Mouse (Mus musculus) embryonic facial prominence, embryonic 10.5 days (tissue): ENCODE measurements around the gene Tenm2. TPM values are rescaled to one million over a fixed set of nuclear protein-coding genes. Genes with fewer than 3 reads are reported as not detected.

ENCODE experiments used
- DNase-seq: peaks from one replicate; pipeline ENCODE4 v3.0.0-alpha.2; 2017; ENCODE audit warnings: low spot score
- H3K27ac ChIP-seq: fragments of 300-500 bp; sonication (generic); replicated peaks from 2 replicates; pipeline ENCODE4 v1.5.1; 2016; ENCODE audit warnings: mild to moderate bottlenecking
- H3K27me3 ChIP-seq: fragments of 300-500 bp; sonication (generic); replicated peaks from 2 replicates; pipeline ENCODE4 v1.6.1; 2016; ENCODE audit warnings: low read depth, mild to moderate bottlenecking; ENCODE audit not compliant: poor library complexity, severe bottlenecking
- H3K36me3 ChIP-seq: fragments of 300-500 bp; sonication (generic); replicated peaks from 2 replicates; pipeline ENCODE4 v1.6.1; 2016; ENCODE audit warnings: mild to moderate bottlenecking, moderate library complexity
- H3K4me1 ChIP-seq: fragments of 300-500 bp; sonication (generic); 2 replicates; pipeline ENCODE4 v1.6.1; 2016
- H3K4me3 ChIP-seq: fragments of 300-500 bp; sonication (generic); 2 replicates; pipeline ENCODE4 v1.5.1; 2016; ENCODE audit warnings: mild to moderate bottlenecking, moderate library complexity
- H3K9me3 ChIP-seq: fragments of 300-500 bp; sonication (generic); 2 replicates; pipeline ENCODE4 v1.6.1; 2016; ENCODE audit warnings: mild to moderate bottlenecking
- WGBS: fragments of 180-500 bp; shearing (Covaris S2); methylation state at CpG from one replicate; pipeline ENCODE4 v1.1.7; 2016; 5-methylcytosine and 5-hydroxymethylcytosine counted together
- polyA plus RNA-seq: library from polyadenylated mRNA; unstranded; fragments of >200 nt; fragmentation: Nextera tagmentation; extraction: Ambion mirVana; gene quantifications from 2 replicates; pipeline ENCODE4 v1.2.1, GENCODE M21; 2016

Gene Tenm2
- polyA plus RNA-seq, 1 experiment from 2014 or later: 1.8 TPM

DNA sequence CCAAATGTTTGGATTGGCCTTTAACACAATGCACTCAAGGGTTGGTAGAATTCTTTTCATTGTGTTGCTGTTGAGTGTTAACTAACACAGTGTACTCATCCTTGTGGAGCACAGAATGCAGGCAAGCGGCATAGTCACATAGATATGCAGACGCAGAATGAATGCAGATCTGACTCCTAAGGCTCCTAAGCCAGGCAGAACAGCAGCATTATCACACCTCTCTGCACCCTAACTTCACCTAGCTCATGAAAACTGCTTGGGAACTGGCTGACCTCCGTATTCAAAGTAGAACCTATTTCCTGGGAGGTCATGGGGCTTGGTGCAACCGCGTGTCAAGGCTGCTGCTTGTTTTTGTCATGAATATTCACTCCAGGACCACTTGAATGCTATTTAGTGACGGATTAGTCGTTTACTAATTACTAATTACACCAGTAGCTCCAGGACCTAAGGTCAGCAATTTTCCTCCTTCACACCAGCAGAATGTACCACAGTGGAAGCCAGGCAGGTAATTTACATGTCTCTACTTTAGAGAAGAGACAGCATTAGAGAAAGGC is 295.1 kb downstream of the Tenm2 start:
- H3K27me3 ChIP-seq: no peaks in the 10 kb centered on the region
- 27% methylated on average over 7 of the region's 7 CpGs for WGBS
- no peak overlapping the region for H3K27ac ChIP-seq
- no peak overlapping the region for H3K4me3 ChIP-seq
- no peaks in the 10 kb centered on the region for H3K9me3 ChIP-seq
- DNase-seq: no peak
- no peaks in the 10 kb centered on the region for H3K36me3 ChIP-seq
- peaks cover 8% of the 10 kb centered on the region for H3K4me1 ChIP-seq

DNA sequence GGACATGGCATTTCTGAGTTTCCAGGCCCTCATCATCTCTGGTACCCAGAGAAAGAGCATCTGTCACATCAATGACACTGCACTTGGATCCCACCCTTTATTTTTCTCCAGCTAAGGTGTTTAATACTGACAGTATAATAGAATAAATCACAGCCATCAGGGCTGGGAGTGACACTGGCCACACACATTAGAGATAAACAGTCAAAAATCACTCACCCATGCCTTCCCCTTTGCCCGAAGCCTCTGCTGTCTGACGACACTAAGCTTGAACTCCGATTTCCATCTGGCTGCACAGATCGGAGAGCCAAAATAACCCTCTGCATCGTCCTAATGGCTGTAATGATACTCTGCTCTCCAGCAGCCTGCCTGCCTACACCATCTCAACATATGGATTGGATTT is 305.9 kb downstream of the Tenm2 start:
- Histone ChIP-seq H3K36me3 (no peaks in the 10 kb centered on the region), H3K27me3 (no peaks in the 10 kb centered on the region), H3K27ac (no peak overlapping the region), H3K4me3 (no peak overlapping the region), H3K9me3 (no peaks in the 10 kb centered on the region), H3K4me1 (no peaks in the 10 kb centered on the region)
- 67% methylated on average over 5 of the region's 5 CpGs for WGBS
- no peak for DNase-seq

DNA sequence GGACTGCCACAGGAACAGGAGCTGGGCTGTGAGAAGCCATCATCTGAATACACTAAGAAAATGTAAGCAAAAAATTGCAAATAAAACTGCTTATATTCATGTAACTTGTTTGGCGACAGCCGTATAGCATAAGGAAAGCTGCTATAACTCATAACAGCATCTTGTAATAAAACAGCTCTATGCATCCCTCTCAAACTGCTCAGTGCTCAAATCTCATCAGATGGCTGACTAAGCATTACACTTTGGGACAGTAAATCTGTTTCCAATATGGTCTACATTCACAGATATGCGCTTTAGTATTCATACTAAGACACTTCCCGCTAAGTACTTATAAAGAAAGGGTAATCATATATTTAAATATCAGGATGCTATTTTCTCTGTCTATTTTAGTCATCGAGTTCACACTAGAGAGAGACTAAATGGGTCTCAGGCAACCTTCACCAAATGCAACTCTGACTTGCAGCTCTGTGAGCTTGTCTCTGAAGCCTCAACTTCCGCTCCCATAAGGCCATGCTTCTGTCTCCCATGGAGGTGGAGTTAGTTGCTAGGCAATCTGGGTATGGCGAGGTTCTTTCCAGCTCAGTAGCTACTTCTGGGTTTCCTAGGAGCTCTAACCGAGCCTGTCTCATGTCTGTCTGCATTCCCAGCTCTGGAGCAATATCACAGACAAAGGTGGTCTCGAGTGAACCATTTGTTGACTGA is 308.9 kb downstream of the Tenm2 start:
- no peaks in the 10 kb centered on the region for H3K36me3 ChIP-seq
- no peak for DNase-seq
- no peaks in the 10 kb centered on the region for H3K27me3 ChIP-seq
- H3K27ac ChIP-seq: no peak overlapping the region
- H3K4me1 ChIP-seq: no peaks in the 10 kb centered on the region
- 86% methylated on average over 9 of the region's 9 CpGs for WGBS
- H3K4me3 ChIP-seq: no peak overlapping the region
- H3K9me3 ChIP-seq: no peaks in the 10 kb centered on the region

DNA sequence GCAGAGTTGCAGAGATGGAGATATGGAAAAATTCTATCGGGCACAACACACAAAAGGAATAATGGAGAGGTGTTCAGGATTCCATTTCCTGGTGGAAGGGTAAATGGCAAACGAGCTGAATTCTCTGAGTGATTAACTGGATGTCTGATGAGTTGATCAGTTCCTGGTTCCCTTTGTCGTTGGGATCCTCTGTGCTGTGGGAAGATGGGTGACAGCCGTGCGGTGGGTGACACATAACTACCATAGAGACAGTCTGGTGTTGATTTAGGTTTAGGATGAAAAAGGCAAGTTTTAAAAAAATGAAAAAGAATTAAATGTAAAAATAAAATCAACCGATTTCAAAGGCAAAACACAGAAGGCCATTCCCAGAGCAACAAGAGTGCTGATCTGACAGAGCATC is 316.5 kb downstream of the Tenm2 start:
- Histone ChIP-seq H3K9me3 (no peaks in the 10 kb centered on the region), H3K27ac (no peak overlapping the region), H3K4me1 (no peaks in the 10 kb centered on the region), H3K4me3 (no peak overlapping the region), H3K36me3 (no peaks in the 10 kb centered on the region), H3K27me3 (no peaks in the 10 kb centered on the region)
- DNase-seq: no peak
- WGBS: 88% methylated on average over 6 of the region's 6 CpGs

DNA sequence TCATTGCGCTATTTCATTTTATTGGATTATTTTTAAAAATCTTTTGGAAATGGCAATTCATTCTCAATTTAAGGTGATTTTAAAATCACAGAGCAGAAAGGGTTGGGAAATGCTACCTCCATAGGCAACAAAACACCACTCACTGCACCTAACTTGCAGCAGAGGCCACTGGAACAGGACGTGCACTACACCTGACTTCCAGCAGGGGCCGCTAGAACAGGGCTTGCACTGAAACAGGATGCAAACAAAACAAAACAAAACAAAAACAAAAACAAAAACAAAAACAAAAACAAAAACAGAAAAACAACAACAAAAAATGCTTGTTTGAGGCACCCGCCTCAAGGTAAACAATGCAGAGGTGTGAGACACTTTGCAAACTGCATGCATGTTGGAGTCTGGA is 324.4 kb downstream of the Tenm2 start:
- no peaks in the 10 kb centered on the region for H3K27me3 ChIP-seq
- peak; percentile 35 for DNase-seq
- H3K4me3 ChIP-seq: no peak overlapping the region
- no peaks in the 10 kb centered on the region for H3K9me3 ChIP-seq
- H3K4me1 ChIP-seq: no peaks in the 10 kb centered on the region
- no peaks in the 10 kb centered on the region for H3K36me3 ChIP-seq
- 74% methylated on average over 4 of the region's 4 CpGs for whole genome bisulfite sequencing
- no peak overlapping the region for H3K27ac ChIP-seq

DNA sequence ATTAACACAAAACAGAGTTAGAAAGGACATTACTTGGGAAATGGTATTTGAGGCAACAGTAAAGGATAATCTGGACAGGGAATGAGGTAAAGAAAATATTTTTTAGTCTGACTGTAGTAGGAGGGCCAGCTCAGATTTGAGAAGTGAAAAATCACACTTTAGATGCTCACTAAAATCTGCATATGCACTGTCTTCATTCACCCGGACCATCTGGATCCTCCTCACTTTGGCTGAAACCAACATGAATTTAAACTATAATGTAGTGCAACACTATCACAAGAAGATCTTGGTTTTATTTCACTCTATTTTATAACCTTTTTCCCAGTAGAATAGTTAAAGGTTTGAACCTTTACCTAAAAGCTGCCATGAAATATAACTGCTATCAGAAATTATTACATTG is 326.7 kb downstream of the Tenm2 start:
- Histone ChIP-seq H3K4me3 (no peak overlapping the region), H3K9me3 (no peaks in the 10 kb centered on the region), H3K4me1 (no peaks in the 10 kb centered on the region), H3K27ac (no peak overlapping the region), H3K36me3 (no peaks in the 10 kb centered on the region), H3K27me3 (no peaks in the 10 kb centered on the region)
- DNase-seq: no peak
- 88% methylated on average over 1 of the region's 1 CpGs for WGBS

DNA sequence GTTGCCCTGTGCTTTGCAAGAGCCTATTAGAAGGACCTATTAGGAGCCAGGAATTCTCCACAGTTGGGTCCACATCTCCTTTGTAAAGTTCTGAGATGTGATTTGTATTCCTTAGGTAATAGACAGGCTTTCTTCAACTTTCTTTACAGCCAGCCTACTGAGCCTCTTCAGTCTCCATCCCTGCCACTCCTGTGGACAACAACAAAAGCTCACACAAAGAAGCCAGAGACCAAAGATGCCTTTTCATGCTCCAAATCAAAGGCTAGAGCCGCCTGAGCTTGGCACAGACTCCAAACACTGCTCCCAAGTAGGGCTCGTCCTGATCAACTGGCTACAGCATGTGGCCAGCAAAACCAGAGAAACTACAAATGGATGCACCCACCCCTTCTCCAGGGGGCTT is 333.5 kb downstream of the Tenm2 start:
- Histone ChIP-seq H3K4me3 (no peak overlapping the region), H3K4me1 (0 out of 2 replicates have a peak, but pooled peaks cover 3% of the 10 kb centered on the region), H3K36me3 (no peaks in the 10 kb centered on the region), H3K9me3 (no peaks in the 10 kb centered on the region), H3K27me3 (no peaks in the 10 kb centered on the region), H3K27ac (no peak overlapping the region)
- DNase-seq: no peak
- WGBS: 27% methylated on average over 2 of the region's 2 CpGs

DNA sequence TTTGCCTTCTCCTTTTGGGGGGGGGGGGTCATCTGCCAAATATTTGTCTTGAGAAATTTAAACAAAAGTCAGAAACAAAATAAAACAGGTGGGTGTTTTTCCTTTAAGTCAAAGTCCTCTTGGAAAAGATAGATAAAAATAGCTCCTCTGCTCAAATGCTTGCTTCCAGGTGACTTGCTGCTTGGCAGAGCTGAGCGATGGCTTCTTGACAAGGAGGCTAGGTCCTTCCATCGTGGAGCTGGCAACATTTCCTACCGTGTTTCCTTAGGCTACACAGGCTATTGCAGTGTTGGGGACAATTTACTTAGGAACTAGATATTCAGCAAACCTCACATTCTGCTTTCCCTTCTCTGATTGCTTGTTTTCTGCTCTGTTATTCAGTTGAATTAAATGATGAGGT is 342.7 kb downstream of the Tenm2 start:
- whole genome bisulfite sequencing: 86% methylated on average over 3 of the region's 3 CpGs
- no peak overlapping the region for H3K27ac ChIP-seq
- no peak for DNase-seq
- H3K4me3 ChIP-seq: no peak overlapping the region
- H3K36me3 ChIP-seq: no peaks in the 10 kb centered on the region
- no peaks in the 10 kb centered on the region for H3K9me3 ChIP-seq
- no peaks in the 10 kb centered on the region for H3K4me1 ChIP-seq
- no peaks in the 10 kb centered on the region for H3K27me3 ChIP-seq

DNA sequence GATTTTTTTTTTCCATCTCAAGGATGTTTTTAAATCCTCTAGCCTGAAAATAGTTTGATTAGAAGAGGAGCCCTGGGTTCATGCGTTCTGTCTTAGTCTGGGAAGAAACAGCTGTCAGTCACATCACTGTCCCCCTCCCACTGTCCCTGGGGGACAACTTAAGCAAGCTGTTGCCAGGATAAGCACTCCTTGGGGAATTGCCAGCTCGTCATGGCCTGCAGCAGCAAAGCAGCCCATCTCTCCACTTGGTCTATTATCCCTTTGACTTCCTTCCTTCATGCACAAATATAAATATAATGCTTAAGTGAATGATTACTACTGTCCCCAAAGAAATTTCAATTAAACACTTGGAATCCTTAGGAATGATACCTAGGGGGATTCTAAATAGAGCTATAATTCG is 344.7 kb downstream of the Tenm2 start:
- Histone ChIP-seq H3K27ac (no peak overlapping the region), H3K36me3 (no peaks in the 10 kb centered on the region), H3K4me1 (no peaks in the 10 kb centered on the region), H3K9me3 (no peaks in the 10 kb centered on the region), H3K27me3 (no peaks in the 10 kb centered on the region), H3K4me3 (no peak overlapping the region)
- no peak for DNase-seq
- 39% methylated on average over 3 of the region's 3 CpGs for WGBS

DNA sequence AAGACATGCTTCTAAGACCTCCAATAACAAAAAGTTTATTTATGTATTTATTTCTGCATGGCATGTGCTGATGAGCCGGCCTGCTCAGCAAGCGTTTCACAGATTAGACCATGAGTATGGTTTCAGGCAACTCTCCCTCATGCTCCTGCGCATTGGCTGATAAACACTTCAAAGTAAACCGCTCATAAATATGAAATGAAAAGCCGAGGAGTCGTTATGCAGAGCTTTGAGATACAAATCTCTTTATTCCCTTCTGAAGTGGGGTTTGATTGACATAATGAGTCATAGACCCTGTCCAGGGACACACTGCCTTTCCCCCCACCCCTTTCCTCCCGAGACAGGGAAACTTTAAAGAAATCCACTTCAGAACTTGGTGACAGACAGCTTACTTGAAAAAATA is 348.3 kb downstream of the Tenm2 start:
- Histone ChIP-seq H3K27me3 (no peaks in the 10 kb centered on the region), H3K36me3 (no peaks in the 10 kb centered on the region), H3K4me3 (no peak overlapping the region), H3K9me3 (no peaks in the 10 kb centered on the region), H3K4me1 (no peaks in the 10 kb centered on the region), H3K27ac (no peak overlapping the region)
- no peak for DNase-seq
- WGBS: 70% methylated on average over 7 of the region's 7 CpGs

DNA sequence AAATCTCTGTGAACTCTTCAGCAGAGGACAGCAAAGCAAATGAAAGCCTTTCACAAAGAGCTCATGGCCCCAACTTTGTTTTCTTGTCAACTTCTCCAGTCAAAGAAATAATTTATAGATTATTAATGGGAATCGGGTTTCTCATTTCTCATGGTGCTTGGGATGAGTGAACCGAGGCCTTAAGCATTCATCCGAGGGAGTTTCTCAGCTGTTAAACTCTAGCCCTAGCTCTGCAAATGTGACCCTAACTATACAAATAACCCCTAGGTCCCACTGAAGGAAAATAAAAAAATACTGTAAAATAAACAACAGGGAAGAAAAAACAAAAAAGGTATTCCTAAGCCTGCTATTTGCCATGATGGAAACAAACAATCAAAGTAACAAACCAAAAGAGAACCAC is 349.6 kb downstream of the Tenm2 start:
- H3K9me3 ChIP-seq: no peaks in the 10 kb centered on the region
- H3K4me3 ChIP-seq: no peak overlapping the region
- no peak for DNase-seq
- 86% methylated on average over 3 of the region's 3 CpGs for WGBS
- no peaks in the 10 kb centered on the region for H3K4me1 ChIP-seq
- no peaks in the 10 kb centered on the region for H3K27me3 ChIP-seq
- H3K27ac ChIP-seq: no peak overlapping the region
- no peaks in the 10 kb centered on the region for H3K36me3 ChIP-seq

DNA sequence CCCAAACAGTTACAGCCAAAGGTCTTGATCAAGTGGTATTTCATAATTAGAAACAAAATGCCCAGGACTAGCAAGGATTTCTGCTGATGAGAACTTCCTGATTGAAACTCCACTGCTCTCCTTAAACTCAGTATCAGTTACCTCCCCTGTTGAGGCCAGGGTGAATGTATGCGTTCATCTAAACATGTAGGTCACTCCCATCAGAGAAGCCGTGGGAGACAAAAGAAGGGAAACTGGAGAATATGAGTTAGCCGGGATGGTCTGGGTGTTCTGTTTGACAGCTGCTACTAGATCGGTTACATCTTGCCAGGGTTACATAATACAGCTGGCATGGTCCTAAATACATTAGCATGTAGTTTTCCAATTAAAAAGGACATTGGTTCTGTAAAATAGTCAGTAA is 362.8 kb downstream of the Tenm2 start:
- H3K36me3 ChIP-seq: no peaks in the 10 kb centered on the region
- peaks cover 5% of the 10 kb centered on the region for H3K4me1 ChIP-seq
- WGBS: 52% methylated on average over 4 of the region's 4 CpGs
- H3K9me3 ChIP-seq: no peaks in the 10 kb centered on the region
- peak; percentile 13 for DNase-seq
- no peak overlapping the region for H3K27ac ChIP-seq
- no peak overlapping the region for H3K4me3 ChIP-seq
- no peaks in the 10 kb centered on the region for H3K27me3 ChIP-seq

DNA sequence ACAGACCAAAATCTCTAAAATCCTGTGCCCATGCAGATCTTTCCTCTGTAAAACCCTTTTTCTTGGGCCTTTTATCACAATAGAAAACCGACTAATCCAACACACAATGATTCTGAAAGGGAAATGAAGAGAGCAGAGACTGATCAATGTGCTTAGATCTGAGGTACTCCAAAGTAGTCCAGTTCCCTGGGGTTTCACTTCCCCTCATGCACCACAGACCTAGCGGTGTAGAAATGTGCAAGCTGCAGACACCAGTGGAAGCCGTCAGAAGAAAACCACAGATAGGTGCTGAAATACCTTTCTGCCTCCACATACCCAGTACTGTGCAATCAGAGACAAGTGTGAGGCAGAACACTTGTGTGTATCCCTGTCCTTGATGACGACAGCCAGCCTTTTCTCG is 365.2 kb downstream of the Tenm2 start:
- Histone ChIP-seq H3K9me3 (no peaks in the 10 kb centered on the region), H3K36me3 (no peaks in the 10 kb centered on the region), H3K27me3 (no peaks in the 10 kb centered on the region), H3K4me1 (peaks cover 5% of the 10 kb centered on the region), H3K27ac (no peak overlapping the region), H3K4me3 (no peak overlapping the region)
- 82% methylated on average over 5 of the region's 5 CpGs for WGBS
- DNase-seq: no peak
